Mouse (Mus musculus) bone marrow, adult 2 months (tissue): ENCODE results near the gene Ensa.

Experiments
- CTCF ChIP-seq: fragments of 200-500 bp; IDR thresholded peaks from 2 replicates; pipeline ENCODE4 v1.5.1; 2011; ENCODE audit warnings: low read length, control low read depth; ENCODE audit not compliant: control insufficient read depth, insufficient read depth
- POLR2A ChIP-seq: fragments of 200-500 bp; IDR thresholded peaks from 2 replicates; pipeline ENCODE4 v1.6.1; 2011; ENCODE audit warnings: low read depth, mild to moderate bottlenecking, control low read depth, low read length, borderline replicate concordance; ENCODE audit not compliant: control insufficient read depth

DNA sequence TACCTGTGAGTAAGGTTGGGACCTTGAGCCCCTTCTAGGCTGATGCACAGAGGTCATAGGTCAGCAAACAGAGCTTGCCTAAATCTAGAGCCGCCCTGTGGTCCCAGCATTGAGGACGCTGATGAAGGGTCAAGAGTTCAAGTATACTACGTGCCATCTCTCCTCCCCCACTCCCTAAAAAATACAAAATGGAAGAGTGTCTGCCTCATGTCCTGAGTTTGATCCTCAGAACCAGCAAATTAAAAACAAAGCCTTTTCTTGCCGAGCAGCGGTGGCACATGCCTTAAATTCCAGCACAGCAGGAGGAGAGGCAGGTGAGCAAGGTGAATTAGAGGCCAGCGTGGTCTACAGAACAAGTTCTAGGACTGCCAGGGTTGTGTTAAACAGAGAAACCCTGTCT, 28.1 kb downstream of the Ensa start:
- TF ChIP-seq POLR2A (no peak), CTCF (no peak)
